Mouse (Mus musculus) liver, embryonic 15.5 days (tissue): ENCODE data around the gene Slc7a1. TPM values are rescaled to one million over a fixed set of nuclear protein-coding genes. Genes with fewer than 3 reads are reported as not detected.

Experiments
- ATAC-seq: fragments of 200-750 bp; cut with Nextera tagmentation; 2 replicates; pipeline ENCODE4 v1.8.0; 2017; ENCODE audit warnings: moderate number of reproducible peaks, mild to moderate bottlenecking, moderate library complexity; ENCODE audit not compliant: insufficient read depth
- H3K27ac ChIP-seq: fragments of 300-500 bp; sonication (generic); replicated peaks from 2 replicates; pipeline ENCODE4 v1.5.1; 2015; ENCODE audit warnings: mild to moderate bottlenecking, inconsistent platforms
- H3K27me3 ChIP-seq: fragments of 300-500 bp; sonication (generic); 2 replicates; pipeline ENCODE4 v1.6.1; 2015; ENCODE audit warnings: mild to moderate bottlenecking, inconsistent platforms
- H3K36me3 ChIP-seq: fragments of 300-500 bp; sonication (generic); replicated peaks from 2 replicates; pipeline ENCODE4 v1.6.1; 2015; ENCODE audit warnings: moderate library complexity, mild to moderate bottlenecking, inconsistent platforms
- H3K4me1 ChIP-seq: fragments of 300-500 bp; sonication (generic); replicated peaks from 2 replicates; pipeline ENCODE4 v1.6.1; 2015; ENCODE audit warnings: inconsistent platforms
- H3K4me2 ChIP-seq: fragments of 300-500 bp; sonication (generic); 2 replicates; pipeline ENCODE4 v1.6.1; 2015; ENCODE audit warnings: moderate library complexity, mild to moderate bottlenecking, inconsistent platforms
- H3K4me3 ChIP-seq: fragments of 300-500 bp; sonication (generic); replicated peaks from 2 replicates; pipeline ENCODE4 v1.5.1; 2015; ENCODE audit warnings: mild to moderate bottlenecking, inconsistent platforms
- H3K9ac ChIP-seq: fragments of 300-500 bp; sonication (generic); 2 replicates; pipeline ENCODE4 v1.6.1; 2015; ENCODE audit warnings: moderate library complexity, mild to moderate bottlenecking, inconsistent platforms
- H3K9me3 ChIP-seq: fragments of 300-500 bp; sonication (generic); replicated peaks from 2 replicates; pipeline ENCODE4 v1.6.1; 2016; ENCODE audit warnings: inconsistent platforms
- WGBS: fragments of 180-500 bp; shearing (Covaris S2); methylation state at CpG from one replicate; pipeline ENCODE4 v1.1.7; 2015; ENCODE audit warnings: mixed read lengths; ENCODE audit not compliant: insufficient replicate concordance; 5-methylcytosine and 5-hydroxymethylcytosine counted together
- polyA plus RNA-seq: library from polyadenylated mRNA; unstranded; fragments of >200 nt; fragmentation: Nextera tagmentation; extraction: Ambion mirVana; gene quantifications from 2 replicates; pipeline ENCODE4 v1.2.1, GENCODE M21; 2015

Gene Slc7a1
- polyA plus RNA-seq, 1 experiment from 2014 or later: 17.0 TPM

DNA sequence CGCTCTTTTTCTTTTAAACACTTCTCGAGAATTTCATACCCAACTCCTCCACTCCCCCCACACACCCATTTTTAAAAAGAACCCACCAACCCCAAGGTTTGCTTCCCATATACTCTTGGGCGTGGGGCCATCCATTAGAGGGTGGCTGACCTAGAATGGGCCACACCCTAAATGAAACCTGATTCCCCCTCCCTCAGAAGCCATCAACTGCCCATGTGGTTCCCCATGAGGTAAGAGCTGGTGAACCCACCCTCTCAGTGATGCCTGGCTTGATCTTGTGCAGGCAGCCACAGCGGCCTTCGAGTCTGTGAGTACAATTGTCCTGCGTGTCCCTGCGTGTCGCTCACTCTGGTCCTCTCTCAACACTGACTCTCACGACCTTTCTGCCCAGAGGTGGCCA is 33.2 kb downstream of the Slc7a1 start:
- Histone ChIP-seq H3K9me3 (no peaks in the 10 kb centered on the region), H3K27ac (no peak overlapping the region), H3K9ac (no peak overlapping the region), H3K4me2 (no peak overlapping the region), H3K27me3 (no peaks in the 10 kb centered on the region), H3K4me3 (no peak overlapping the region), H3K4me1 (peaks cover 17% of the 10 kb centered on the region), H3K36me3 (peaks cover 34% of the 10 kb centered on the region)
- ATAC-seq: no peak
- 80% methylated on average over 9 of the region's 9 CpGs for WGBS

DNA sequence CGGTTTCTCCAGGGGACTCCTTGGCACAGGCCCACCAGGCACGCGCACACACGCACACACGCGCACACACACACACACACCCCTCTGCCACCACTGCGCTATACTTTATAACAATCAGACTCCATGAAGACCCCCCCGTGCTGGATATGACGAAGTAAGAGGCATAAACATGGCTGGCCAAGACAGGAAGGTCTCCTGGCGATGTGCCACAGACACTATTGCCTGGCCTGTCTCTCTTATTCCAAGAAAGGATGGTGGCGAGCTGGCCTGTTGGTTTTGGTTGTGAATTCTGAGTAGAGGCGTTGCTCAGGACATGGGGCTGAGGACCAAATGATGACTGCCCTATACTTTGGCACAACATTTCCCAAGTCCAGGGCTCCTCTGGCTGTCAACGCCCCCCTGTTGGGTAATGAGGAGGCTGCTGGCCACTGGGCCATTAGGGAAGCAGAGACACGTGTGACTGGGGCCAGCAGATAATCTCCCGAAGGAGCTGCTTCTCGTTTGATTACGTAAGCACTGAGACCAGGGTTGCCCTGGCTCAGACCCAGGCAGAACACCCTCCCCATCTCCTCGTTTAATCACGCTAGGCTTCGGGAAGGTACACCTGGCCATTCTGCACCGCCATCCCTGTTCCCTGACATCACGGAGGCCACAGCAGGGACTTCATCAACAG is 36.1 kb downstream of the Slc7a1 start:
- no peak overlapping the region for H3K4me3 ChIP-seq
- peaks cover 38% of the 10 kb centered on the region for H3K36me3 ChIP-seq
- H3K27me3 ChIP-seq: no peaks in the 10 kb centered on the region
- no peak overlapping the region for H3K4me2 ChIP-seq
- H3K4me1 ChIP-seq: peaks cover 25% of the 10 kb centered on the region
- no peak overlapping the region for H3K27ac ChIP-seq
- no peak overlapping the region for H3K9ac ChIP-seq
- WGBS: 75% methylated on average over 22 of the region's 22 CpGs
- H3K9me3 ChIP-seq: no peaks in the 10 kb centered on the region
- no peak for ATAC-seq

DNA sequence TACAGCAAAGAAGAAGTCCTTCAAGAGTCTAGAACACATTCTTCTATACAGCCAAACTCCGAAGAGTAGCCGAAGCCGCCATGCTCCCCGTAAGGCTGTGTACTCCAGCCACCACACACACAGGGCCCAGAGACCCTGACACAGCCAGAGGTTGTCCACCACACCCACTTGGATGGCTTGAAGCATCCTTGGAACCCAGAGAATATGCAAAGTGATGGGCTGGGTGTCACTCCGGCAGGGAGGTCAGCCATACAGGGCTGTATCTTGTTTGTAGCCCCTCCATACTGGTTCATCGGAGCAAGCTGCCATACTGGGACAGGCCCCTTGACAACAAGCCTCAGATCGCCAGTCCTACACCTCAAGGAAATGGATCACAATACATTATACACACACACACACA is 37.4 kb downstream of the Slc7a1 start:
- peaks cover 48% of the 10 kb centered on the region for H3K36me3 ChIP-seq
- 88% methylated on average over 7 of the region's 7 CpGs for WGBS
- H3K27ac ChIP-seq: no peak overlapping the region

DNA sequence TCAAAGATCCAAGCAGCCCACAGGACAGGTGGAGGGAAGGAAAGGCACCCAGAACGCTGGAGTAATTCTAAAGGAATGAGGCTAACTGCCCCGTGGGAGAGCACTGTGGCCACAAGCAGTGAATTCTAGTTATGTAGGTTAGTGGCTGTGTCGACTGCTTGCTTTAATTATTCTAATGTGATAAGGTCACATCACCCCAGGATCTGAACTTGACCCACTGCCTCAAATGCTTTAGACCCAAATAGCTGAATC is 38.0 kb downstream of the Slc7a1 start:
- Histone ChIP-seq H3K9ac (no peak overlapping the region), H3K4me3 (no peak overlapping the region), H3K27me3 (no peaks in the 10 kb centered on the region), H3K4me1 (peaks cover 25% of the 10 kb centered on the region), H3K9me3 (no peaks in the 10 kb centered on the region), H3K4me2 (no peak overlapping the region), H3K36me3 (peaks cover 54% of the 10 kb centered on the region), H3K27ac (no peak overlapping the region)
- ATAC-seq: no peak
- WGBS: 42% methylated on average over 3 of the region's 3 CpGs

More for the DNA sequence above, 37.4 kb downstream of the Slc7a1 start:
- Histone ChIP-seq H3K9ac (no peak overlapping the region), H3K4me2 (no peak overlapping the region), H3K4me3 (no peak overlapping the region), H3K27me3 (no peaks in the 10 kb centered on the region), H3K9me3 (no peaks in the 10 kb centered on the region), H3K4me1 (peaks cover 25% of the 10 kb centered on the region)
- ATAC-seq: no peak

DNA sequence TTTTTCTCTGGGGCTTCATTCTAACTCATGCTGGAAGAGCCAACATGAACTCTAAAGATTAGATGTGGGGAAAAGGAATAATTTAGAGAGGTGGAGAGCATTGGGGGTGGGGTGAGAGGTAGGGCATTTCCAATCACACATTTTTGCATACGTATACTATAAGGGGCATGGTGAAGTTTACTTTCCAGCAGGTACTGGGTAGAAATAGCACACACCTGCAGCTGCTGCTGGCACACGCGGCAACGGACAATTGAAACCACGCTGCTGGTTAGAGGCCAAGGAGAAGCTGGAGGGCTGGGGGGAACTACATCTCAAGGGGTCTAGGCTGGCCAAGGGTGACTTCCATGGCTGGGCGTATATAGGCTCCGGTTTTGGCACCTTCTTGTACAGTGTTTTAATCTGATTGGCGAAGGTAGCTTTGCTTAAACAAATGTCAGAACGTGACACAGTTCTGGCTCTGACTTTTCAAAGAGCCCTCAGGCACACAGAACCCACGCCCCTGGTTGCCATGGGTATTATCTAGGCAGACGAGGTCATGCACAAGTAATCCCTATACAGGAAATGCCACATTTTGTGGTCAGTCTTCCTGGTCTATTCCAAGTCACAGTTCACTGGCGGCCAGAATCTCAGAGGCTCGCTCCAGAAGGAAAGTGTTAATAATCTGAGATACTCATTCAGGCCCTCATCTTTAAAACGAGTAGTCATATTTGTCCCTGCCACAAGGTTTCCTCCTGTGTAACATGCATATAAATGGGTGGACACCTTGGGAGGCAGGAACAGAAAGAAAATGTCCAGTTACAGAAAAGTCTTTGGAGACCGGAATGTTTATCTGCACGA is 38.6 kb downstream of the Slc7a1 start:
- Histone ChIP-seq H3K4me2 (no peak overlapping the region), H3K9ac (no peak overlapping the region), H3K9me3 (no peaks in the 10 kb centered on the region), H3K27me3 (no peaks in the 10 kb centered on the region), H3K36me3 (peaks cover 55% of the 10 kb centered on the region), H3K27ac (no peak overlapping the region), H3K4me1 (peaks cover 25% of the 10 kb centered on the region), H3K4me3 (no peak overlapping the region)
- no peak; the same call in 1 of the 2 replicates for ATAC-seq
- 50% methylated on average over 16 of the region's 16 CpGs for WGBS

DNA sequence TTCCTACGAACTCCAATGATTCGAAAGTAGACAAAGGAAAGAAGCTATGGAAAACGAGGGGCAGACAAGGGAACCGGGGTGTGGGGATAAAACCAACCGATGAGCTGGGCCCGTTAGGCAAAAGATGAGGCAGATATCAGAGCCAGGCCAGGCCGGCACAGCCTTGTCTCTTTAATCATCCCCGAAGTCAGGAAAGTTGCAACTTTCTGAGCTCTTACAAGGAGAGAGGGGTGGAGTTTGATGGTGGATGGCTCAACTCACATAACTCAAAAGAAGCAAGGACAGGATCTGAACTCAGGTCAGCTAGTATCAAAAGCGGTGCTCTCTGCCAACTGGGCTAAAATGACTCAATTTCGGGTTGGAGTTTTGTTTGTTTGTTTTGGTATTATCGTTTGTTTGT is 40.6 kb downstream of the Slc7a1 start:
- no peak overlapping the region for H3K4me3 ChIP-seq
- peaks cover 25% of the 10 kb centered on the region for H3K4me1 ChIP-seq
- H3K36me3 ChIP-seq: peaks cover 50% of the 10 kb centered on the region
- 82% methylated on average over 11 of the region's 11 CpGs for WGBS
- no peak overlapping the region for H3K27ac ChIP-seq
- ATAC-seq: no peak
- H3K4me2 ChIP-seq: no peak overlapping the region
- no peak overlapping the region for H3K9ac ChIP-seq
- H3K27me3 ChIP-seq: no peaks in the 10 kb centered on the region
- no peaks in the 10 kb centered on the region for H3K9me3 ChIP-seq

DNA sequence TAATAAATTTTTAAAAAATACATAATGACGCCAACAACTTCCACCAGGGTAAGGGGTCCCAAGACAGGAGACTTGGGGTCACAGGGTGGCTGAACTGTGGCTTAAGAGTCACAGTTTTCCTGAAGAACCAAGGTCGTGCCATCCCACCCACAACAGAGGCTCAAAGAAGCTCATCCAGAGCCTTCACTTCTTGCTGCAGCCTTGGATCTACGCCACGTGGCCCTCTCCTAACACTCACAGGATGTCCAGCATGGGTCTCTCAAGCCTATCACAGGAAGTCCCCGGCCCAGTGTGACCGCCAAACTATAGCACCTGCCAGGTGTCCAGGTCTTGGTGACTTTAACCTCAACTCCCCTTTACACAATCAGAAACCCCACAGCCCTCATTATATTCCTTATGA is 42.5 kb downstream of the Slc7a1 start:
- no peak overlapping the region for H3K27ac ChIP-seq
- no peak for ATAC-seq
- no peak overlapping the region for H3K9ac ChIP-seq
- H3K9me3 ChIP-seq: no peaks in the 10 kb centered on the region
- H3K4me2 ChIP-seq: no peak overlapping the region
- H3K27me3 ChIP-seq: no peaks in the 10 kb centered on the region
- H3K4me3 ChIP-seq: no peak overlapping the region
- WGBS: 91% methylated on average over 6 of the region's 6 CpGs
- peaks cover 15% of the 10 kb centered on the region for H3K4me1 ChIP-seq
- H3K36me3 ChIP-seq: peaks cover 52% of the 10 kb centered on the region

DNA sequence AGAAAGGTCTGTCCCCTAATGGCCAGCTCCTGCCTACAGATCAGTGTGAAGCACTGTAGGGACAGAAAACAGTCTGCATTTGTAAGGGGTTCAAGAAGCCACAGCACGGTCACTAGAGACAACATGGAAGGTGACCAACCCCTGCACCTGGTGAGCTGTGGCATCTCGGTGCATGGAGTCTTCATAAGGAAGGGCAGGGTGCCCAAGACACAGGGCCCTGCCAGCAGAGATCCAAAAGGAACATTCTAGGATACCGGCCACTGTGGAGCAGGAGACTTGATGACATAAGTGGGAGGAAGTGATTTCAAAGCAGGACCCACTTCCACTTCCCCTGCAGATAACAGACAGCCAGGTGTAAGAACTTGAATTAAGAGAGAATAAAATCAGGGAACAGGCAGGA is 43.9 kb downstream of the Slc7a1 start:
- Histone ChIP-seq H3K9ac (no peak overlapping the region), H3K4me2 (no peak overlapping the region), H3K36me3 (peaks cover 61% of the 10 kb centered on the region), H3K9me3 (no peaks in the 10 kb centered on the region), H3K4me3 (no peak overlapping the region), H3K27me3 (no peaks in the 10 kb centered on the region), H3K4me1 (peaks cover 1% of the 10 kb centered on the region; the same call in 1 of the 2 replicates), H3K27ac (no peak overlapping the region)
- 82% methylated on average over 3 of the region's 3 CpGs for WGBS
- ATAC-seq: no peak

DNA sequence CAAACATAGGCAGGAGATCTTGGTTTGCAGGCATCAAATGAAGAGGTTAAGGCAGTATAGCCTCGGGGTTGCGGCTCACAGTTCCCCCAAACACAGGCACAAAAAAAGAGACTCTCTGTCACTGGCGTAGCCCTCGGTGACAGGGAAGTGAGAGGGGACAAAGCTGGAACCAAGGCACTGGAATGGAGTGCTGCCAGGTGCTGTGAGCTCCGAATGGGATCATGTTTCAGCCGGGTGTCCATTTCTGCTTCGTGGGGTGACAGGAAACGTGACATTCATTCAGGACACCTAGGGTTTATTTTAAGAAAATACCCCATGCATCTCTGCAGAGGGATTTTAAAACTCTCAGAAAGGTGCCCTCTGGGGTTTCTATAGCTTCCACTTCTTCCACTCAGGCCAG is 45.2 kb downstream of the Slc7a1 start:
- 78% methylated on average over 8 of the region's 8 CpGs for WGBS
- Histone ChIP-seq H3K27ac (no peak overlapping the region), H3K4me1 (no peaks in the 10 kb centered on the region), H3K9ac (no peak overlapping the region), H3K4me3 (no peak overlapping the region), H3K27me3 (no peaks in the 10 kb centered on the region), H3K4me2 (no peak overlapping the region), H3K9me3 (no peaks in the 10 kb centered on the region), H3K36me3 (peaks cover 67% of the 10 kb centered on the region)
- no peak for ATAC-seq

DNA sequence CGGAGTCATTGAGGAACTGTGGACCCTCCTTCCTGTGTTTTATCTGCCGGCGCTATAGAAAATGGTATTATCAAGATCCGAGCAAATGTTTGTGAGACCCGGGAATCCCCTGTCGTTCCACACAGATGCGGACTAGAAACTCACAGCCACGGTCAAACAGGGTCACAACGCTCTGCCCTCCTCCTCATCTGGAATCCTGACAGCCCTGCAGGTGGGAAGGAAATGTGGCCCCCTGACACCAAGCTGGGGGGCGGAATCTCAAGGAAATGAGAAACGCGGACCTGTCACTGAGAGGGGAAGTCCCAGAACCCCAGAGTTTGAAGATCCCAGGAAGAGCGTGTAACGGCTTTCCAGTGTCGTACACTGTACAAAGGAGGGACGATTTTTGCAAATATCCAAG is 46.3 kb downstream of the Slc7a1 start:
- Histone ChIP-seq H3K4me1 (no peaks in the 10 kb centered on the region), H3K36me3 (peaks cover 67% of the 10 kb centered on the region), H3K4me2 (no peak overlapping the region), H3K27me3 (no peaks in the 10 kb centered on the region), H3K27ac (no peak overlapping the region), H3K9me3 (no peaks in the 10 kb centered on the region), H3K4me3 (no peak overlapping the region), H3K9ac (no peak overlapping the region)
- WGBS: 76% methylated on average over 16 of the region's 16 CpGs
- no peak for ATAC-seq

DNA sequence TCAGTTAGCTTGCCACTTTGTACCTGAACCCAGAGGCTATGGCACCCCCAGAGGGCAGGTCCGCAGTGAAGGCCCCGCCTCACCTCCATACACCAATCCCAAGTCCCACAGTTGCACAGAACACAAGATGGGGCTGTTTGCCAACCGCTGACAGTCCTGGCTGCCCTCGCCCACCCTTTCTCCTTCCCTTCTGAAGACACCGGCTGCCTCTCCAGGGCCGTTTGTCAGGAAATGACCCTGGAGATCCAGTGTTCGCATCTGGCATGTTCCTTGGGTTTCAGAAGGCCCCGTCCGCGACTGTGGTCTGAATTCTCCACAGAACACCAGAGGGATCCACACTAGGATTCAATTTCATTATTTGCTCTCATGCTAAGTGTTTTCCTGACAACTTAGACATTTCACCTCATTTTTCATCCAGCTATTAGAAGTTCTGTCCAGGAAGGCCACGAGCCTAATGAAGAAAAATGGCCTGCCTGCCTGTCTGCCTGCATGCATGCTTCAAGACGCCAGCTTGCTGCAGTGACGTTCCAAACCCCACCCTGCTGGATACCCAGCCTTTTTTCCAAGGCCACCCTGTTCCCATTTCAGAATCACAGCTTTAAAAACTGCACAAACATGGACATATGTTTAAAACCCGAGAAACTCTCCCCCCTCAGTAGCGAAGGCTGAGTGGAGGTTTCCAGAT is 50.2 kb downstream of the Slc7a1 start:
- WGBS: 82% methylated on average over 15 of the region's 15 CpGs
- Histone ChIP-seq H3K27me3 (no peaks in the 10 kb centered on the region), H3K4me1 (no peaks in the 10 kb centered on the region), H3K9me3 (no peaks in the 10 kb centered on the region), H3K9ac (no peak overlapping the region), H3K36me3 (peaks cover 85% of the 10 kb centered on the region), H3K4me3 (no peak overlapping the region), H3K4me2 (no peak overlapping the region), H3K27ac (no peak overlapping the region)
- ATAC-seq: no peak
